Mouse (Mus musculus): Measurements from ENCODE around the gene Nlrx1.

Nlrx1 gene

DNA sequence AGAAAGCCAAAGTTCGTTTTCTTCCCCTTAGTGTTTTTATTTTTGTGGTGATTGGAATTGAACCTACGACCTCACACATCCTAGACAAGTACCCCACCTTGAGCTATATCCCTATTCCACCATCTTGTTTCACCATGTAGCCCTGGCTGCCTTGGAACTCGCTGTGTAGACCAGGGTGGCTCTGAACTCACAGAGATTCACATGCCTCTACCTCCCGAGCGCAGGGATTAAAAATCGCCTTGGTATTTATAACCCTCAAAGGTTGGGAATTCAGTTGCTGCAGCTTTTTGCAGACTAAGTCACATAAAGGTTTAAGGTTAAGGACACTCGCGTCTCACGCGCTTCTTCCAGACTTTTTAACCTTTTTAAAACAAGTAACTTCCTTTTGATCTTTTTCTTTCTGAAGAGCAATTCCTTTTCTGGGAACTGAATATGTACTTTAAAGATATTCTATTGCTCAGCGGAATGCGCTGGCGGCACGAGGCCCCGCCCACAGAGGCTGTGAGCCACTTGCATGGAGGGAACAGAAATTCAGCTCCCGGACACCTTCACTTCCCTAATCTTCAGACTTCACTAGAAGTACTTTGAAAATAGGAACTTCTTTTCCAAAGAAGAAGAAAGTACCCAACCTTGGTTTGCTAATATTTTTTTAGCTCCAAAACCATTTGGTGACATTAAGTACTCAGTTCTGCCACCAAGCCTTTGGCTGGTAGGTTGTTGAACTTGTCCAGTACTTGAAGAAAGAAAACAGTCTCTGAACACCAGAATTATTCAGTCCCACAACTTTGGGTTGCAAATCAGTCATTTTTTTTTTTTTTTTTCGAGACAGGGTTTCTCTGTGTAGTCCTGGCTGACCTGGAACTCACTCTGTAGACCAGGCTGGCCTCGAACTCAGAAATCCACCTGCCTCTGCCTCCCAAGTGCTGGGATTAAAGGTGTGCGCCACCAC is 33.6 kb downstream of the Nlrx1 start:
- peak; percentile 72 to 80 for DNase-seq

- peak; percentile 98 to 99 for DNase-seq
Measured at GRCm38 (mm10) chr9:44233802-44234478, 34.5 kb downstream of the Nlrx1 start, which contains the start of gene Cbl. Gene Cbl, minus strand, starts transcription at chr9:44234049.

- peak in 1 of 2 experiments; percentile 22 for DNase-seq
Measured at GRCm38 (mm10) chr9:44233021-44233801, 35.2 kb downstream of the Nlrx1 start.

- no peak for DNase-seq
Measured at GRCm38 (mm10) chr9:44231609-44232008, 36.8 kb downstream of the Nlrx1 start.

- DNase-seq, result no peak
Measured at GRCm38 (mm10) chr9:44225993-44226392, 42.4 kb downstream of the Nlrx1 start.

DNA sequence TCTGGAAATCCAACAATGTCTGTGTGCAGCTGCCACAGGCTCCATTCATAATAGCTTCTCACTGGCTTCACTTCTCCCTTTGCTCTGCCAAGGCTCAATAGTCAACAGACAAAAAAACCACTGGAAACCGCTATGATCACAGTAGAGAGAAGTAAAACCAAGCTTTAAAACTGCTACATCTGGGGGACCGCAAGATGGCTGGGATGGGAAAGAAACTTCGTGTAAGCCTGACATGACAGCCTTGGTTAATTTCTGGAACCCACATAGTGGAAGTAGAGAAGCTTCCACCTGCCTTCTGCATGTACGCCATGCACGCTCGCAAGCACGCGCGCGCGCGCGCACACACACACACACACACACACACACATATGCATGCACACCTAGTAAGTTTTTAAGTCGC is 54.9 kb downstream of the Nlrx1 start:
- no peak for DNase-seq

GRCm38 (mm10) chr9:44212406-44212805 is 56.0 kb downstream of the Nlrx1 start:
- DNase-seq, result no peak

DNA sequence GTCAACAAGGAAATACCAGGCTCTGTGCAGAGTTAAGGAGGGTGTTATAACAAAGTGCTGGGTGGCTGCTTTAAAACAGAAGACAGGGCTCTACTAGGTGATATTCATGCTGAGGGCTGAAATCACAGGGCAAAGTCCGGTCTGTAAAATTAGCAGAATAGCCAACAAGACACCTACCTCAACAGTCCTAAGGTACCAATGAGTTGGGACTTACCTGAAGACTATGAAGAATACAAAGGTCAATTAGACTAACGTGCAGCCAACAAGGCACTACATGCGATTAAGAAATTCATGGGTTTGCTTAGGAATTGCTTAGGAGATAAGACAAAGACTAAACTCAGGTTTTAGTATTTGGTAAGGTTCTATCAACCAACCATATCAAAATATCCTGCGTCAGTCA is 59.0 kb downstream of the Nlrx1 start:
- DNase-seq, result no peak

DNA sequence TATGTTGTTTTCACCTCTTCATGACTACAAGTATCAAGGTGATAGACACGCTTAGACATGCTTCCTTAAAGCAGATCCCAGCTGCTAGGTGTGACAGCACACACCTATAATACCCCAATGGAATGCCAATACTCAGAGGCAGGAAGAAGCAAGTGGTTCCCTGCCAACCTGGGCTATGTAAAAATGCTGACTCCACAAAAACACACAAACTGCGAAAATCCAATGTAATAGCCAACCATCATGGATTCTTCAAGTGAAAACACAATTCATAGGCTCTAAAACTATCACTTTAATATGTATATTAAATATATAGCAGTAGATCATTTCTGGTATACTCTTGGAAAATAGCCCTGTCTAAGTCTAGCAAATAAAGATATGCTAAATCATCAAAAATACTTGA is 60.6 kb downstream of the Nlrx1 start:
- DNase-seq, result no peak

Data from kidney, postnatal 4 days (tissue).